Mouse (Mus musculus) CH12.LX (cell line): ENCODE data around the gene Drc1.

ENCODE experiments used
- CTCF ChIP-seq, 2 experiments: IDR thresholded peaks in 1 of 2; conservative IDR thresholded peaks in 1 of 2; 2 replicates each; pipeline ENCODE4 v1.5.1; 2011 to 2012; ENCODE audit warnings: low read depth in 2 of 2, low read length in 2 of 2, improper control_type of control experiment in 1 of 2, inconsistent platforms in 1 of 2, mild to moderate bottlenecking in 1 of 2, moderate library complexity in 1 of 2
- E2F4 ChIP-seq: IDR thresholded peaks from 2 replicates; pipeline ENCODE4 v1.6.1; 2011; ENCODE audit warnings: low read depth, low read length, improper control_type of control experiment; ENCODE audit not compliant: insufficient replicate concordance
- HCFC1 ChIP-seq: IDR thresholded peaks from 2 replicates; pipeline ENCODE4 v1.6.1; 2012; ENCODE audit warnings: low read depth, mild to moderate bottlenecking, inconsistent platforms, low read length, improper control_type of control experiment
- MAFK ChIP-seq: IDR thresholded peaks from 2 replicates; pipeline ENCODE4 v1.6.1; 2011; ENCODE audit warnings: low read length, improper control_type of control experiment; ENCODE audit not compliant: insufficient replicate concordance
- MAX ChIP-seq: IDR thresholded peaks from 2 replicates; pipeline ENCODE4 v1.6.1; 2011; ENCODE audit warnings: low read length, improper control_type of control experiment
- MEF2A ChIP-seq: IDR thresholded peaks from 2 replicates; pipeline ENCODE4 v1.6.1; 2014; ENCODE audit warnings: low read depth, mild to moderate bottlenecking, inconsistent platforms, low read length, improper control_type of control experiment, borderline replicate concordance
- POLR2A ChIP-seq: IDR thresholded peaks from 2 replicates; pipeline ENCODE4 v1.6.1; 2011; ENCODE audit warnings: low read depth, mild to moderate bottlenecking, improper control_type of control experiment, low read length
- RAD21 ChIP-seq: IDR thresholded peaks from 2 replicates; pipeline ENCODE4 v1.6.1; 2011; ENCODE audit warnings: low read depth, mild to moderate bottlenecking, low read length, improper control_type of control experiment, moderate library complexity
- ZMIZ1 ChIP-seq: IDR thresholded peaks from 2 replicates; pipeline ENCODE4 v1.6.1; 2012; ENCODE audit warnings: low read depth, mild to moderate bottlenecking, inconsistent platforms, low read length, improper control_type of control experiment

- TF ChIP-seq POLR2A, result no peak
- TF ChIP-seq CTCF (conservative IDR thresholded peaks at IDR 0.05 in 1 of 2, IDR thresholded peaks at IDR 0.05 in 1 of 2; ENCODE audit: low read depth in 2 of 2, low read length in 2 of 2), result peak; percentile 46 to 97
- no peak for TF ChIP-seq MAX
- TF ChIP-seq HCFC1, result no peak
- TF ChIP-seq RAD21, result peak; percentile 96
- no peak for TF ChIP-seq E2F4
- TF ChIP-seq ZMIZ1, result no peak
- peak; percentile 44; the same call in 1 of the 2 replicates for TF ChIP-seq MAFK
- TF ChIP-seq MEF2A, result no peak
Observed at GRCm38 (mm10) chr5:30343107-30343506, 61.9 kb downstream of the Drc1 start.
